Mouse (Mus musculus): ENCODE data around the gene St6galnac3.
A peak's percentile ranks its signal among the peaks of the same experiment; 100 is the strongest.

Gene St6galnac3

GRCm38 (mm10) chr3:153744447-153744846, 19.5 kb upstream of the St6galnac3 start:
- Histone ChIP-seq H3K27me3 (ENCODE audit: control insufficient read depth, insufficient read depth, low read length, poor library complexity, severe bottlenecking) (no peaks in the 10 kb centered on the region), H3K36me3 (ENCODE audit: control insufficient read depth, insufficient read depth, low read length, poor library complexity, severe bottlenecking) (no peaks in the 10 kb centered on the region)
- no peak for DNase-seq (ENCODE audit: low read depth, low spot score)

- Histone ChIP-seq H3K36me3 (ENCODE audit: control insufficient read depth, insufficient read depth, low read length, poor library complexity, severe bottlenecking) (no peaks in the 10 kb centered on the region), H3K27me3 (ENCODE audit: control insufficient read depth, insufficient read depth, low read length, poor library complexity, severe bottlenecking) (no peaks in the 10 kb centered on the region)
- no peak for DNase-seq (ENCODE audit: low read depth, low spot score)
Observed at GRCm38 (mm10) chr3:153741800-153742199, 16.8 kb upstream of the St6galnac3 start.

GRCm38 (mm10) chr3:153739351-153739750, 14.4 kb upstream of the St6galnac3 start:
- no peaks in the 10 kb centered on the region; the same call in 1 of the 2 replicates for H3K27me3 ChIP-seq (ENCODE audit: control insufficient read depth, insufficient read depth, low read length, poor library complexity, severe bottlenecking)
- DNase-seq (ENCODE audit: low read depth, low spot score), result no peak
- H3K36me3 ChIP-seq (ENCODE audit: control insufficient read depth, insufficient read depth, low read length, poor library complexity, severe bottlenecking), result no peaks in the 10 kb centered on the region

- no peak for DNase-seq (ENCODE audit: low read depth, low spot score)
- Histone ChIP-seq H3K36me3 (ENCODE audit: control insufficient read depth, insufficient read depth, low read length, poor library complexity, severe bottlenecking) (no peaks in the 10 kb centered on the region), H3K27me3 (ENCODE audit: control insufficient read depth, insufficient read depth, low read length, poor library complexity, severe bottlenecking) (no peaks in the 10 kb centered on the region; the same call in 1 of the 2 replicates)
Observed at GRCm38 (mm10) chr3:153738421-153738820, 13.4 kb upstream of the St6galnac3 start.

GRCm38 (mm10) chr3:153736756-153737280, 11.8 kb upstream of the St6galnac3 start:
- H3K36me3 ChIP-seq (ENCODE audit: control insufficient read depth, insufficient read depth, low read length, poor library complexity, severe bottlenecking), result no peaks in the 10 kb centered on the region
- H3K27me3 ChIP-seq (ENCODE audit: control insufficient read depth, insufficient read depth, low read length, poor library complexity, severe bottlenecking), result no peaks in the 10 kb centered on the region; the same call in 1 of the 2 replicates
- DNase-seq (ENCODE audit: low read depth, low spot score), result no peak

GRCm38 (mm10) chr3:153735796-153736549, 11.0 kb upstream of the St6galnac3 start:
- H3K36me3 ChIP-seq (ENCODE audit: control insufficient read depth, insufficient read depth, low read length, poor library complexity, severe bottlenecking), result no peaks in the 10 kb centered on the region
- no peaks in the 10 kb centered on the region; the same call in 1 of the 2 replicates for H3K27me3 ChIP-seq (ENCODE audit: control insufficient read depth, insufficient read depth, low read length, poor library complexity, severe bottlenecking)
- no peak for DNase-seq (ENCODE audit: low read depth, low spot score)

GRCm38 (mm10) chr3:153734741-153735140, 9.8 kb upstream of the St6galnac3 start:
- Histone ChIP-seq H3K36me3 (ENCODE audit: control insufficient read depth, insufficient read depth, low read length, poor library complexity, severe bottlenecking) (no peaks in the 10 kb centered on the region), H3K27me3 (ENCODE audit: control insufficient read depth, insufficient read depth, low read length, poor library complexity, severe bottlenecking) (no peaks in the 10 kb centered on the region; the same call in 1 of the 2 replicates)
- no peak for DNase-seq (ENCODE audit: low read depth, low spot score)

GRCm38 (mm10) chr3:153733364-153734159, 8.6 kb upstream of the St6galnac3 start:
- Histone ChIP-seq H3K27me3 (ENCODE audit: control insufficient read depth, insufficient read depth, low read length, poor library complexity, severe bottlenecking) (no peaks in the 10 kb centered on the region; the same call in 1 of the 2 replicates), H3K36me3 (ENCODE audit: control insufficient read depth, insufficient read depth, low read length, poor library complexity, severe bottlenecking) (no peaks in the 10 kb centered on the region)
- DNase-seq (ENCODE audit: low read depth, low spot score), result no peak

GRCm38 (mm10) chr3:153732749-153733148, 7.8 kb upstream of the St6galnac3 start:
- Histone ChIP-seq H3K27me3 (ENCODE audit: control insufficient read depth, insufficient read depth, low read length, poor library complexity, severe bottlenecking) (no peaks in the 10 kb centered on the region; the same call in 1 of the 2 replicates), H3K36me3 (ENCODE audit: control insufficient read depth, insufficient read depth, low read length, poor library complexity, severe bottlenecking) (no peaks in the 10 kb centered on the region)
- no peak for DNase-seq (ENCODE audit: low read depth, low spot score)

- no peak for DNase-seq (ENCODE audit: low read depth, low spot score)
- Histone ChIP-seq H3K36me3 (ENCODE audit: control insufficient read depth, insufficient read depth, low read length, poor library complexity, severe bottlenecking) (no peaks in the 10 kb centered on the region), H3K27me3 (ENCODE audit: control insufficient read depth, insufficient read depth, low read length, poor library complexity, severe bottlenecking) (no peaks in the 10 kb centered on the region; the same call in 1 of the 2 replicates)
Observed at GRCm38 (mm10) chr3:153732035-153732434, 7.1 kb upstream of the St6galnac3 start.

- no peaks in the 10 kb centered on the region for H3K27me3 ChIP-seq (ENCODE audit: control insufficient read depth, insufficient read depth, low read length, poor library complexity, severe bottlenecking)
- no peaks in the 10 kb centered on the region for H3K36me3 ChIP-seq (ENCODE audit: control insufficient read depth, insufficient read depth, low read length, poor library complexity, severe bottlenecking)
- DNase-seq (ENCODE audit: low read depth, low spot score), result no peak
Observed at GRCm38 (mm10) chr3:153728577-153728976, 3.6 kb upstream of the St6galnac3 start.

GRCm38 (mm10) chr3:153723467-153724079, 1.4 kb downstream of the St6galnac3 start:
- Histone ChIP-seq H3K36me3 (ENCODE audit: control insufficient read depth, insufficient read depth, low read length, poor library complexity, severe bottlenecking) (no peaks in the 10 kb centered on the region), H3K27me3 (ENCODE audit: control insufficient read depth, insufficient read depth, low read length, poor library complexity, severe bottlenecking) (no peaks in the 10 kb centered on the region)
- DNase-seq (ENCODE audit: low read depth, low spot score), result peak; percentile 22

- Histone ChIP-seq H3K27me3 (ENCODE audit: control insufficient read depth, insufficient read depth, low read length, poor library complexity, severe bottlenecking) (no peaks in the 10 kb centered on the region), H3K36me3 (ENCODE audit: control insufficient read depth, insufficient read depth, low read length, poor library complexity, severe bottlenecking) (no peaks in the 10 kb centered on the region)
Observed at GRCm38 (mm10) chr3:153721525-153721924, 3.4 kb downstream of the St6galnac3 start.

GRCm38 (mm10) chr3:153720922-153721321, 4.1 kb downstream of the St6galnac3 start:
- Histone ChIP-seq H3K27me3 (ENCODE audit: control insufficient read depth, insufficient read depth, low read length, poor library complexity, severe bottlenecking) (no peaks in the 10 kb centered on the region), H3K36me3 (ENCODE audit: control insufficient read depth, insufficient read depth, low read length, poor library complexity, severe bottlenecking) (no peaks in the 10 kb centered on the region)
- DNase-seq (ENCODE audit: low read depth, low spot score), result peak; percentile 39

More at GRCm38 (mm10) chr3:153721525-153721924, 3.4 kb downstream of the St6galnac3 start:
- no peak for DNase-seq (ENCODE audit: low read depth, low spot score)

Measured in splenic B cell, adult 2 months (primary cell).